Mouse (Mus musculus) megakaryocyte, adult 5-6 weeks (primary cell): ENCODE measurements around the gene Tcf7l1. TPM values are rescaled to one million over a fixed set of nuclear protein-coding genes. Genes with fewer than 3 reads are reported as not detected.

ENCODE experiments used
- ATAC-seq: 2 replicates; pipeline ENCODE4 v1.8.0; 2016; ENCODE audit warnings: mild to moderate bottlenecking, inconsistent platforms; ENCODE audit not compliant: poor library complexity, severe bottlenecking
- total RNA-seq, 2 experiments: library from RNA; stranded (forward) in 1 of 2; stranded (reverse) in 1 of 2; fragments of 153-499, 151-499 nt in 1 of 2; fragments of 221-1000, 200-1000 nt in 1 of 2; gene quantifications; 2 replicates each; pipeline versions ENCODE4 v1.2.3 to v1.2.4; 2015 to 2017

Gene Tcf7l1
- total RNA-seq, 2 experiments from 2014 or later, result 0.25 TPM; not detected in 1

DNA sequence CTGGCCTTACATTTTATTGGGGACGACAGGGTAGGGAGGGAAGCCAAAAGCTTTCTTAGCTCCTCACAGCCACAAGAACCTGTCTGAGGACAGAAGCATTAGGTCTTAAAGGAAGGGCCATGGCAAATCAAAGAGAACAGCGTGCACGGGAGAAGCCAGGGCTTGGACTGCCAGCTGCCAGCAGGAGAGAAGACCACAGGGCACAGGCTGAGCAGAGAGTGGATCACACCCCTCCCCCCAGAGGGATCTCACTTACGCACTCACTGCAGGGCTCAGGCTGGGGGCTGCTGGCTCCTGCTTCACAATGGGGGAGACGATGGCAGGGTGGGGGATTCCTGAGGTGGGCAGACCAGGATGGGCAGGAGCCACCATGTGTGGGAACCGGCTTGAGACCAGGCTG is 157.4 kb downstream of the Tcf7l1 start:
- no peak for ATAC-seq

DNA sequence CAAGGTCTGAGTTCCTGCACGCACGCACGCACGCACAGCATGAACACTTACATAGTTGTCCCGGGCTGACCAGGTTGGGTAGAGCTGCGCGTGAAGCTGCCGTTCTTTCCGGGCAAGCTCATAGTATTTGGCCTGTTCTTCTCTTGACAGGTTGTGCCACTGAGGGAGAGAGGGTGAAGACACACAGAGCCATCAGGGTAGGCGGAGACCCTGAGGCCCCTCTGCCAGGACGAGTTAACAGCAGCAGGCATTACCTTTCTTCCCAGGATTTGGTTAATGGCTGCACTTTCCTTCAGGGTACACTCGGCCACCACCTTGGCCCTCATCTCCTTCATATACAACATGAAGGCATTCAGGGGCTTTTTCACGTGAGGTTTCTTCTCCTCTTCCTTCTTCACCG is 158.1 kb downstream of the Tcf7l1 start:
- ATAC-seq, result no peak

DNA sequence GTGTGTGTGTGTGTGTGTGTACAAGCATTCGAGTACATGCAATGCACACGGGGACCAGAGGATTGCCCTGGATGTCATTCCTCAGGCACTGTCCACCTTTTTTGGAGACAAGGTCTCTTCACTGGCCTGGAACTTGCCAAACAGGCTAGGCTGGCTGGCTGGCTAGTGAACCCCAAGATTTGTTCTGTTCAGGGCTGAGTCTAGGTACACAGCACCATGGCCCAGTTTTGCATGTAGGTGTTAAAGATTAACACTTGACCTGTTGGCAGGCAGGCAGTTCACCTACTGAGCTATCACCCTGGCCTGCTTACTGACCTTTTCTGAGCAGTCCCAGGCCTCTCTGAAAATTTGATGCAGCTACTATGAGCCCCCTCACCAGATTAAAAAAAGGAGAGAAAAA is 158.7 kb downstream of the Tcf7l1 start:
- ATAC-seq, result no peak

- no peak for ATAC-seq
Measured at GRCm38 (mm10) chr6:72627276-72627675, 161.8 kb downstream of the Tcf7l1 start.

GRCm38 (mm10) chr6:72626391-72626790 is 162.7 kb downstream of the Tcf7l1 start:
- ATAC-seq, result no peak

GRCm38 (mm10) chr6:72623661-72624402 is 165.2 kb downstream of the Tcf7l1 start:
- peak; percentile 86 for ATAC-seq

GRCm38 (mm10) chr6:72622917-72623316 is 166.1 kb downstream of the Tcf7l1 start:
- no peak for ATAC-seq

- no peak for ATAC-seq
Measured at GRCm38 (mm10) chr6:72620920-72621319, 168.1 kb downstream of the Tcf7l1 start.

GRCm38 (mm10) chr6:72619734-72620532 is 169.1 kb downstream of the Tcf7l1 start:
- ATAC-seq, result no peak

GRCm38 (mm10) chr6:72616643-72617288 is 172.3 kb downstream of the Tcf7l1 start, which contains the start of gene Tgoln1:
Tgoln1 (minus strand) TSS chr6:72617000.
- peak; percentile 94 for ATAC-seq

- peak; percentile 5; the same call in 1 of the 2 replicates for ATAC-seq
Measured at GRCm38 (mm10) chr6:72615561-72616375, 173.3 kb downstream of the Tcf7l1 start.

GRCm38 (mm10) chr6:72615151-72615550 is 173.9 kb downstream of the Tcf7l1 start:
- no peak for ATAC-seq

DNA sequence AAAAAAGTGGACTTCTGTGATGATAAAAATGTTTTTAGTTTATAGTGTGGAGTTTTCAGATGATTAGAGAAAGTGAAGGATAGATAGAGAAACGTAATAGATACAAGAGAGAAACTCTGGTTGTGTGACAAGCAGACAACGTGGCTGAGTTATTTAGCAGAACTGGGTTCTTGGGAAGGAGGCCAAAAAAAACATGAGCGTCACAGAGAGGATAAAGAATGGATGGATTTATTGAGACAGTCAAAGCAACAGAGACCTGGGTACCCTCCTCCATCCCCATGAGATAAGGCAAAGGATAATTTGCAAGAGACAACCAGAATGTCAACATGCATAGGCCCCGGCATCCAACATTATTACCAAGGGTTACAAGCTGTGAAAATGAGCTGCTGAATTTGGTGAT is 178.8 kb downstream of the Tcf7l1 start:
- no peak for ATAC-seq

DNA sequence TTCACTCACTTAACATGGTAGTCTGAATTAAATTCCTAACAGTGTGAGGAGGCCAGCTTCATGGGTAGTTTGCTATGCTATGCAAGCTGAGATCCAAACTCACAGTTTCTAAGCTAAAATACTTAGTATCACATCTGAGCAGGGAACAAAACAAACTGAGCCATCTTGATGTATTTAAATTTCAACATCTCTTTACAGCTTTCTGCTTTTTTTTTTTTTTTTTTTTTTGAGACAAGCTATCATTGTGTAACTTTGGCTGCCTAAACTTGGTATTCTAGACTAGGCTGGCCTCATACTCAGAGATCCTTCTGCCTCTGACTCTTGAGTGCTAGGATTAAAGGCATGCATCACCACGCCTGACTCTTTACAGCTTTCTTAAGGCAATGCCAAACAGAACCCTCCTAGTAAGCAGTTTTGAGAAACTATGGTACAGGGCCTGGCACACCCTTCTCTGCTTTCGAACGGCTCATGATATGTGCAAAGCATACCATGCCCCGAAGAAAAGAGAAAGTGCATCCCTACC is 180.3 kb downstream of the Tcf7l1 start:
- no peak for ATAC-seq

GRCm38 (mm10) chr6:72607676-72608075 is 181.4 kb downstream of the Tcf7l1 start:
- ATAC-seq, result no peak

DNA sequence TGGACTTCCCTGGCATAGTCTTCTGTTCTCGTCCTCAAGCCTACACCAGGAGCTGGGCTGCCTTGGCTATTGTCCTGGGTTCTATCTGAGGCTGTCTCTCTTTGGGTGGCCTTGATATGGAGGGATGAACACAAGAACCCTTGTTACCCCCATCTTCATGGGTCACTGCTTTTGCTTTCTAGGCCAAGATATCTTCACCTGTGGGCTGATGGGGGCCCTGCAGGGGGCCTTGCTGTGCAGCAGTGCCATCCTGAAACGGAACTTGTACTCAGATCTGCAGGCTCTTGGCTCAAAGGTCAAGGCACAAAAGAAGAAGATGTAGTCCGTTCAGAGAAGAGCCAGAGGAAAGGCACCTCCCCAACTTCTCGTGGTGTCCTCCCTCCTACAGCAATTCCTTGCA is 182.0 kb downstream of the Tcf7l1 start:
- no peak for ATAC-seq

DNA sequence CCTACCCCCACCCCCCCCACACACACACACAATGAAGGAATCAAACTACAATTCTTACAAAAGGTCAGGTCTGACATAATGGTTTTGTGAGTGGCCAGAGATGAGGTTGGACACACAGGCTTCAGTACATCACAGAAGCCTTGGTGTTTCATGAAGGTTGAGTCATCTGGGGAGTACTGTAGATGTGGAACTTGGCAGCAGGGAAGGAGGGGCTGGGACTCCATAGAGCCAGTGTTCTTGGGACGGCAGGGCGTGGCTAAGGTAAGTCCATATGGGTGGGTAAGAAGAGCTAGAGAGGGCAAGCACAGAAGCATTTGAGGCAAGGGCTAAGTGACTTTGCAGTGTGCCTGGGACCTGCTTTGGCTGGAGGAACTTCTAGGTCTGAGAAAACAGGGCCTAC is 185.0 kb downstream of the Tcf7l1 start:
- ATAC-seq, result no peak

DNA sequence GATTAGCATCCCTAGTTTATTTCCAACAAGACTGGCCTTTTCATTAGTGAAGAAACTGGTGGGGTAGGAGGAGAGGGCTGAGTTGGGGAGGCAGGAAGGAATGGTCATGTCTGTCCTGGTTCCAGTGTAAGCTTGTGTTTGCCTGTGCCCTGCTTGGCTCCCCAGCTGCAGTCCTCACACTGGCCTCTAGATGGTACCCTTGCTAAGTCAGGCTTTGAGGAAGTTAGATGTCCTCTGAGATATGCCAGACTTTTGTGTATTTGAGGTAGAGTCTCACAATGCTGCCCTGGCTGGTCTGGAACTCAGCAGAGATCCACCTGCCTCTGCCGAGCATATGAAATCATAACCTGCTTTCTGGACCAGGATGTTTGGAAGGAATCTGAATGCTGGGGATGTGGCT is 187.3 kb downstream of the Tcf7l1 start:
- peak; percentile 74 for ATAC-seq

- no peak for ATAC-seq
Measured at GRCm38 (mm10) chr6:72600771-72601170, 188.3 kb downstream of the Tcf7l1 start.

GRCm38 (mm10) chr6:72600216-72600615 is 188.8 kb downstream of the Tcf7l1 start:
- ATAC-seq, result no peak
